Mouse (Mus musculus): ENCODE measurements at regions not wholly inside any gene's neighbourhood (a gene's known extent, or its start where the extent isn't known, plus 50 kb on each side); places are given as distances from the start of the nearest gene placed in this dataset.

- DNase-seq (ENCODE audit: low read depth), result no peak
Observed at GRCm38 (mm10) chr19:18444324-18444723, 187.3 kb downstream of the Ostf1 start.

GRCm38 (mm10) chr19:18436351-18436750 lies 195.3 kb downstream of the Ostf1 start:
- no peak for DNase-seq (ENCODE audit: low read depth)

- peak; percentile 28 for DNase-seq (ENCODE audit: low read depth)
Observed at GRCm38 (mm10) chr19:18420381-18420785, 211.2 kb downstream of the Ostf1 start.

- no peak for DNase-seq (ENCODE audit: low read depth)
Observed at GRCm38 (mm10) chr19:18418548-18418947, 213.1 kb downstream of the Ostf1 start.

GRCm38 (mm10) chr19:18377466-18378089 lies 254.0 kb downstream of the Ostf1 start:
- no peak for DNase-seq (ENCODE audit: low read depth)

- no peak for DNase-seq (ENCODE audit: low read depth)
Observed at GRCm38 (mm10) chr19:18368612-18369011, 263.0 kb downstream of the Ostf1 start.

- no peak for DNase-seq (ENCODE audit: low read depth)
Observed at GRCm38 (mm10) chr19:18353960-18354359, 277.7 kb downstream of the Ostf1 start.

GRCm38 (mm10) chr19:18345735-18346134 lies 285.9 kb downstream of the Ostf1 start:
- peak; percentile 37 for DNase-seq (ENCODE audit: low read depth)

- no peak for DNase-seq (ENCODE audit: low read depth)
Observed at GRCm38 (mm10) chr19:18343647-18344046, 288.0 kb downstream of the Ostf1 start.

- DNase-seq (ENCODE audit: low read depth), result no peak
Observed at GRCm38 (mm10) chr19:18343003-18343402, 288.6 kb downstream of the Ostf1 start.

- DNase-seq (ENCODE audit: low read depth), result no peak
Observed at GRCm38 (mm10) chr19:18337819-18338555, 293.6 kb downstream of the Ostf1 start.

GRCm38 (mm10) chr19:18336637-18337036 lies 295.0 kb downstream of the Ostf1 start:
- DNase-seq (ENCODE audit: low read depth), result no peak

- DNase-seq (ENCODE audit: low read depth), result no peak
Observed at GRCm38 (mm10) chr19:18334639-18335038, 297.0 kb downstream of the Ostf1 start.

GRCm38 (mm10) chr19:18331811-18332210 lies 299.8 kb downstream of the Ostf1 start:
- no peak for DNase-seq (ENCODE audit: low read depth)

- DNase-seq (ENCODE audit: low read depth), result no peak
Observed at GRCm38 (mm10) chr19:18329421-18329820, 302.2 kb downstream of the Ostf1 start.

- DNase-seq (ENCODE audit: low read depth), result no peak
Observed at GRCm38 (mm10) chr19:18318391-18318944, 313.2 kb downstream of the Ostf1 start.

- peak; percentile 15 for DNase-seq (ENCODE audit: low read depth)
Observed at GRCm38 (mm10) chr19:18273415-18273814, 358.2 kb downstream of the Ostf1 start.

GRCm38 (mm10) chr19:18255074-18255684 lies 376.4 kb downstream of the Ostf1 start:
- DNase-seq (ENCODE audit: low read depth), result no peak

- no peak for DNase-seq (ENCODE audit: low read depth)
Observed at GRCm38 (mm10) chr19:18253333-18253732, 378.3 kb downstream of the Ostf1 start.
